Mouse (Mus musculus): ENCODE results near the gene C1qtnf3. TPM values are rescaled to one million over a fixed set of nuclear protein-coding genes. Genes with fewer than 3 reads are reported as not detected.

C1qtnf3 gene
- total and polyA plus RNA-seq, 2 experiments from 2014 or later, result 0.55 to 0.75 TPM

GRCm38 (mm10) chr15:10922061-10922460 is 30.1 kb upstream of the C1qtnf3 start:
- no peak for ATAC-seq (ENCODE audit: low FRiP score)
- Histone ChIP-seq H3K36me3 (ENCODE audit: insufficient read depth, low read length) (no peaks in the 10 kb centered on the region), H3K9me3 (ENCODE audit: low read length) (no peaks in the 10 kb centered on the region), H3K27ac (ENCODE audit: low read depth, low read length) (no peak overlapping the region), H3K9ac (replicated peaks; ENCODE audit: low read length, poor library complexity, severe bottlenecking) (no peak overlapping the region), H3K4me3 (ENCODE audit: low read depth, low read length) (no peak overlapping the region), H3K4me1 (ENCODE audit: insufficient read depth, low read length) (no peaks in the 10 kb centered on the region), H3K27me3 (ENCODE audit: insufficient read depth, low read length) (no peaks in the 10 kb centered on the region), H3K4me2 (ENCODE audit: low read depth, low read length, poor library complexity, severe bottlenecking) (no peak overlapping the region)
- no peak for TF ChIP-seq CTCF (IDR thresholded peaks at IDR 0.05)
- no peak for DNase-seq (ENCODE audit: low spot score)

GRCm38 (mm10) chr15:10922570-10922969 is 29.6 kb upstream of the C1qtnf3 start:
- WGBS, result 13% methylated on average over 3 of the region's 3 CpGs
- peak; percentile 73 for ATAC-seq (ENCODE audit: low FRiP score)
- no peaks in the 10 kb centered on the region for H3K27me3 ChIP-seq (ENCODE audit: insufficient read depth, low read length)
- no peaks in the 10 kb centered on the region for H3K9me3 ChIP-seq (ENCODE audit: low read length)
- H3K4me1 ChIP-seq (ENCODE audit: insufficient read depth, low read length), result no peaks in the 10 kb centered on the region
- H3K9ac ChIP-seq (replicated peaks; ENCODE audit: low read length, poor library complexity, severe bottlenecking), result no peak overlapping the region
- no peak overlapping the region for H3K4me2 ChIP-seq (ENCODE audit: low read depth, low read length, poor library complexity, severe bottlenecking)
- peak; percentile 41 for DNase-seq (ENCODE audit: low spot score)
- H3K36me3 ChIP-seq (ENCODE audit: insufficient read depth, low read length), result no peaks in the 10 kb centered on the region
- no peak overlapping the region for H3K4me3 ChIP-seq (ENCODE audit: low read depth, low read length)
- H3K27ac ChIP-seq (ENCODE audit: low read depth, low read length), result no peak overlapping the region
- no peak for TF ChIP-seq CTCF (IDR thresholded peaks at IDR 0.05)

GRCm38 (mm10) chr15:10923076-10923995 is 28.8 kb upstream of the C1qtnf3 start:
- no peaks in the 10 kb centered on the region for H3K27me3 ChIP-seq (ENCODE audit: insufficient read depth, low read length)
- TF ChIP-seq CTCF (IDR thresholded peaks at IDR 0.05), result no peak
- no peak overlapping the region for H3K4me3 ChIP-seq (ENCODE audit: low read depth, low read length)
- H3K9me3 ChIP-seq (ENCODE audit: low read length), result no peaks in the 10 kb centered on the region
- no peaks in the 10 kb centered on the region for H3K36me3 ChIP-seq (ENCODE audit: insufficient read depth, low read length)
- H3K4me2 ChIP-seq (ENCODE audit: low read depth, low read length, poor library complexity, severe bottlenecking), result no peak overlapping the region
- DNase-seq (ENCODE audit: low spot score) (no peak), ATAC-seq (ENCODE audit: low FRiP score) (no peak)
- no peak overlapping the region for H3K27ac ChIP-seq (ENCODE audit: low read depth, low read length)
- no peak overlapping the region for H3K9ac ChIP-seq (replicated peaks; ENCODE audit: low read length, poor library complexity, severe bottlenecking)
- H3K4me1 ChIP-seq (ENCODE audit: insufficient read depth, low read length), result no peaks in the 10 kb centered on the region
- 67% methylated on average over 4 of the region's 4 CpGs for WGBS

- no peak overlapping the region for H3K4me3 ChIP-seq (ENCODE audit: low read depth, low read length)
- WGBS, result 24% methylated on average over 8 of the region's 8 CpGs
Observed at GRCm38 (mm10) chr15:10927325-10927724, 24.8 kb upstream of the C1qtnf3 start.

GRCm38 (mm10) chr15:10928633-10929270 is 23.4 kb upstream of the C1qtnf3 start:
- Histone ChIP-seq H3K27ac (ENCODE audit: low read depth, low read length) (no peak overlapping the region), H3K4me3 (ENCODE audit: low read depth, low read length) (no peak overlapping the region), H3K27me3 (ENCODE audit: insufficient read depth, low read length) (no peaks in the 10 kb centered on the region), H3K4me2 (ENCODE audit: low read depth, low read length, poor library complexity, severe bottlenecking) (no peak overlapping the region), H3K36me3 (ENCODE audit: insufficient read depth, low read length) (no peaks in the 10 kb centered on the region), H3K9ac (replicated peaks; ENCODE audit: low read length, poor library complexity, severe bottlenecking) (no peak overlapping the region), H3K9me3 (ENCODE audit: low read length) (no peaks in the 10 kb centered on the region), H3K4me1 (ENCODE audit: insufficient read depth, low read length) (no peaks in the 10 kb centered on the region)
- no peak for TF ChIP-seq CTCF (IDR thresholded peaks at IDR 0.05)
- DNase-seq (ENCODE audit: low spot score) (no peak), ATAC-seq (ENCODE audit: low FRiP score) (no peak)
- WGBS, result 91% methylated on average over 5 of the region's 5 CpGs

More at GRCm38 (mm10) chr15:10927325-10927724, 24.8 kb upstream of the C1qtnf3 start:
- TF ChIP-seq CTCF (IDR thresholded peaks at IDR 0.05), result no peak
- Histone ChIP-seq H3K27ac (ENCODE audit: low read depth, low read length) (no peak overlapping the region), H3K27me3 (ENCODE audit: insufficient read depth, low read length) (no peaks in the 10 kb centered on the region), H3K4me2 (ENCODE audit: low read depth, low read length, poor library complexity, severe bottlenecking) (no peak overlapping the region), H3K36me3 (ENCODE audit: insufficient read depth, low read length) (no peaks in the 10 kb centered on the region), H3K4me1 (ENCODE audit: insufficient read depth, low read length) (no peaks in the 10 kb centered on the region), H3K9me3 (ENCODE audit: low read length) (no peaks in the 10 kb centered on the region), H3K9ac (replicated peaks; ENCODE audit: low read length, poor library complexity, severe bottlenecking) (no peak overlapping the region)
- ATAC-seq (ENCODE audit: low FRiP score), result no peak
- DNase-seq (ENCODE audit: low spot score), result no peak

GRCm38 (mm10) chr15:10933930-10934329 is 18.2 kb upstream of the C1qtnf3 start:
- TF ChIP-seq CTCF (IDR thresholded peaks at IDR 0.05), result no peak
- Histone ChIP-seq H3K36me3 (ENCODE audit: insufficient read depth, low read length) (no peaks in the 10 kb centered on the region), H3K9ac (replicated peaks; ENCODE audit: low read length, poor library complexity, severe bottlenecking) (no peak overlapping the region), H3K4me2 (ENCODE audit: low read depth, low read length, poor library complexity, severe bottlenecking) (no peak overlapping the region), H3K27me3 (ENCODE audit: insufficient read depth, low read length) (no peaks in the 10 kb centered on the region), H3K4me3 (ENCODE audit: low read depth, low read length) (no peak overlapping the region), H3K4me1 (ENCODE audit: insufficient read depth, low read length) (no peaks in the 10 kb centered on the region), H3K9me3 (ENCODE audit: low read length) (no peaks in the 10 kb centered on the region), H3K27ac (ENCODE audit: low read depth, low read length) (no peak overlapping the region)
- no peak for ATAC-seq (ENCODE audit: low FRiP score)
- no peak for DNase-seq (ENCODE audit: low spot score)
- 88% methylated on average over 1 of the region's 1 CpGs for WGBS
